Mouse (Mus musculus) forebrain, embryonic 10.5 days (tissue): ENCODE measurements at regions not wholly inside any gene's neighbourhood (a gene's known extent, or its start where the extent isn't known, plus 50 kb on each side); places are given as distances from the start of the nearest gene placed in this dataset.

Experiments
- DNase-seq: peaks from one replicate; pipeline ENCODE4 v3.0.0-alpha.2; 2017; ENCODE audit warnings: low spot score; ENCODE audit errors: extremely low spot score
- H3K27ac ChIP-seq: fragments of 300-500 bp; sonication (generic); 2 replicates; pipeline ENCODE4 v1.5.1; 2016; ENCODE audit warnings: mild to moderate bottlenecking
- H3K27me3 ChIP-seq: fragments of 300-500 bp; sonication (generic); 2 replicates; pipeline ENCODE4 v1.6.1; 2016; ENCODE audit warnings: mild to moderate bottlenecking; ENCODE audit not compliant: poor library complexity, severe bottlenecking
- H3K36me3 ChIP-seq: fragments of 300-500 bp; sonication (generic); replicated peaks from 2 replicates; pipeline ENCODE4 v1.6.1; 2016; ENCODE audit warnings: mild to moderate bottlenecking, moderate library complexity
- H3K4me1 ChIP-seq: fragments of 300-500 bp; sonication (generic); 2 replicates; pipeline ENCODE4 v1.6.1; 2016
- H3K4me3 ChIP-seq: fragments of 300-500 bp; sonication (generic); 2 replicates; pipeline ENCODE4 v1.5.1; 2016; ENCODE audit warnings: mild to moderate bottlenecking, moderate library complexity
- H3K9me3 ChIP-seq: fragments of 300-500 bp; sonication (generic); 2 replicates; pipeline ENCODE4 v1.6.1; 2016; ENCODE audit warnings: mild to moderate bottlenecking, moderate library complexity
- WGBS: fragments of 180-500 bp; shearing (Covaris S2); methylation state at CpG from one replicate; pipeline ENCODE4 v1.1.7; 2016; 5-methylcytosine and 5-hydroxymethylcytosine counted together

GRCm38 (mm10) chr4:45728825-45729224 lies 70.0 kb upstream of the Aldh1b1 start:
- Histone ChIP-seq H3K27ac (peak overlapping the region; percentile 12; the same call in 1 of the 2 replicates), H3K4me1 (peaks cover 48% of the 10 kb centered on the region), H3K4me3 (no peak overlapping the region), H3K9me3 (no peaks in the 10 kb centered on the region), H3K27me3 (peaks cover 32% of the 10 kb centered on the region; the same call in 1 of the 2 replicates), H3K36me3 (no peaks in the 10 kb centered on the region)
- DNase-seq: no peak
- 42% methylated on average over 4 of the region's 4 CpGs for WGBS

GRCm38 (mm10) chr4:45727915-45728314 lies 70.9 kb upstream of the Aldh1b1 start:
- H3K4me1 ChIP-seq: peaks cover 48% of the 10 kb centered on the region
- H3K27ac ChIP-seq: no peak overlapping the region
- WGBS: 89% methylated on average over 5 of the region's 5 CpGs

GRCm38 (mm10) chr4:45727474-45727873 lies 71.3 kb upstream of the Aldh1b1 start:
- Histone ChIP-seq H3K36me3 (no peaks in the 10 kb centered on the region), H3K9me3 (no peaks in the 10 kb centered on the region), H3K27me3 (peaks cover 44% of the 10 kb centered on the region; the same call in 1 of the 2 replicates), H3K4me1 (peaks cover 48% of the 10 kb centered on the region), H3K27ac (no peak overlapping the region), H3K4me3 (no peak overlapping the region)
- DNase-seq: no peak
- 50% methylated on average over 9 of the region's 9 CpGs for WGBS

More at GRCm38 (mm10) chr4:45727915-45728314, 70.9 kb upstream of the Aldh1b1 start:
- no peaks in the 10 kb centered on the region for H3K36me3 ChIP-seq
- no peaks in the 10 kb centered on the region for H3K9me3 ChIP-seq
- DNase-seq: no peak
- peaks cover 40% of the 10 kb centered on the region; the same call in 1 of the 2 replicates for H3K27me3 ChIP-seq
- H3K4me3 ChIP-seq: no peak overlapping the region

- peaks cover 44% of the 10 kb centered on the region; the same call in 1 of the 2 replicates for H3K27me3 ChIP-seq
- H3K9me3 ChIP-seq: no peaks in the 10 kb centered on the region
- no peak overlapping the region for H3K4me3 ChIP-seq
- no peak for DNase-seq
- H3K4me1 ChIP-seq: peaks cover 48% of the 10 kb centered on the region
- 92% methylated on average over 5 of the region's 5 CpGs for WGBS
- no peak overlapping the region for H3K27ac ChIP-seq
- H3K36me3 ChIP-seq: no peaks in the 10 kb centered on the region
Observed at GRCm38 (mm10) chr4:45726783-45727182, 72.0 kb upstream of the Aldh1b1 start.

GRCm38 (mm10) chr4:45725055-45725910 lies 73.5 kb upstream of the Aldh1b1 start:
- H3K4me1 ChIP-seq: peaks cover 42% of the 10 kb centered on the region
- no peaks in the 10 kb centered on the region for H3K36me3 ChIP-seq
- H3K27ac ChIP-seq: no peak overlapping the region
- 86% methylated on average over 16 of the region's 16 CpGs for WGBS
- H3K9me3 ChIP-seq: no peaks in the 10 kb centered on the region
- no peak for DNase-seq
- no peak overlapping the region for H3K4me3 ChIP-seq
- peaks cover 44% of the 10 kb centered on the region; the same call in 1 of the 2 replicates for H3K27me3 ChIP-seq

GRCm38 (mm10) chr4:45720352-45720751 lies 78.5 kb upstream of the Aldh1b1 start:
- Histone ChIP-seq H3K27ac (no peak overlapping the region), H3K9me3 (no peaks in the 10 kb centered on the region), H3K4me3 (no peak overlapping the region), H3K27me3 (peaks cover 58% of the 10 kb centered on the region), H3K4me1 (peaks cover 16% of the 10 kb centered on the region), H3K36me3 (no peaks in the 10 kb centered on the region)
- DNase-seq: no peak
- WGBS: 60% methylated on average over 5 of the region's 5 CpGs

GRCm38 (mm10) chr4:45719564-45719963 lies 79.3 kb upstream of the Aldh1b1 start:
- no peak for DNase-seq
- WGBS: 68% methylated on average over 3 of the region's 3 CpGs
- H3K9me3 ChIP-seq: no peaks in the 10 kb centered on the region
- H3K4me3 ChIP-seq: no peak overlapping the region
- peak overlapping the region; percentile 69 for H3K27ac ChIP-seq
- H3K4me1 ChIP-seq: peaks cover 14% of the 10 kb centered on the region
- no peaks in the 10 kb centered on the region for H3K36me3 ChIP-seq
- H3K27me3 ChIP-seq: peaks cover 60% of the 10 kb centered on the region

- no peak overlapping the region for H3K4me3 ChIP-seq
- no peak overlapping the region for H3K27ac ChIP-seq
- peaks cover 34% of the 10 kb centered on the region for H3K4me1 ChIP-seq
- H3K9me3 ChIP-seq: no peaks in the 10 kb centered on the region
- H3K36me3 ChIP-seq: no peaks in the 10 kb centered on the region
- DNase-seq: no peak
- WGBS: 84% methylated on average over 1 of the region's 1 CpGs
- peaks cover 80% of the 10 kb centered on the region for H3K27me3 ChIP-seq
Observed at GRCm38 (mm10) chr4:45715878-45716277, 82.9 kb upstream of the Aldh1b1 start.

- WGBS: 3% methylated on average over 10 of the region's 10 CpGs
- DNase-seq: peak; percentile 32
- Histone ChIP-seq H3K27ac (peak overlapping the region; percentile 53), H3K27me3 (peaks cover 96% of the 10 kb centered on the region), H3K4me3 (no peak overlapping the region), H3K9me3 (no peaks in the 10 kb centered on the region), H3K4me1 (peaks cover 21% of the 10 kb centered on the region), H3K36me3 (no peaks in the 10 kb centered on the region)
Observed at GRCm38 (mm10) chr4:45713837-45714508, 84.8 kb upstream of the Aldh1b1 start.

- WGBS: 63% methylated on average over 8 of the region's 8 CpGs
- no peak overlapping the region for H3K4me3 ChIP-seq
- peaks cover 96% of the 10 kb centered on the region for H3K27me3 ChIP-seq
- 0 out of 2 replicates have a peak overlapping the region, but pooled peaks have one; percentile 53 for H3K27ac ChIP-seq
- no peak for DNase-seq
- H3K9me3 ChIP-seq: no peaks in the 10 kb centered on the region
- H3K4me1 ChIP-seq: peaks cover 21% of the 10 kb centered on the region
- H3K36me3 ChIP-seq: no peaks in the 10 kb centered on the region
Observed at GRCm38 (mm10) chr4:45713046-45713706, 85.6 kb upstream of the Aldh1b1 start.

GRCm38 (mm10) chr4:45703997-45704396 lies 94.8 kb upstream of the Aldh1b1 start:
- Histone ChIP-seq H3K9me3 (no peaks in the 10 kb centered on the region; the same call in 1 of the 2 replicates), H3K36me3 (no peaks in the 10 kb centered on the region)
- WGBS: 72% methylated on average over 7 of the region's 7 CpGs

GRCm38 (mm10) chr4:45699601-45700000 lies 99.2 kb upstream of the Aldh1b1 start:
- DNase-seq: no peak
- no peaks in the 10 kb centered on the region; the same call in 1 of the 2 replicates for H3K9me3 ChIP-seq
- no peaks in the 10 kb centered on the region for H3K4me1 ChIP-seq
- WGBS: 90% methylated on average over 3 of the region's 3 CpGs
- no peak overlapping the region for H3K4me3 ChIP-seq
- H3K36me3 ChIP-seq: no peaks in the 10 kb centered on the region
- peaks cover 10% of the 10 kb centered on the region; the same call in 1 of the 2 replicates for H3K27me3 ChIP-seq
- H3K27ac ChIP-seq: no peak overlapping the region

More at GRCm38 (mm10) chr4:45703997-45704396, 94.8 kb upstream of the Aldh1b1 start:
- no peak overlapping the region for H3K4me3 ChIP-seq
- H3K4me1 ChIP-seq: no peaks in the 10 kb centered on the region
- H3K27me3 ChIP-seq: peaks cover 32% of the 10 kb centered on the region
- DNase-seq: no peak
- no peak overlapping the region for H3K27ac ChIP-seq
